Mouse (Mus musculus) monocyte, adult 5-6 weeks (primary cell): Measurements from ENCODE around the gene Fabp3. TPM values are rescaled to one million over a fixed set of nuclear protein-coding genes. Genes with fewer than 3 reads are reported as not detected.

Experiments used
- ATAC-seq: fragments of 153-309, 156-312 bp; replicated peaks from 2 replicates; pipeline ENCODE4 v1.8.0; 2017; ENCODE audit warnings: mild to moderate bottlenecking; ENCODE audit not compliant: low TSS enrichment, insufficient number of reproducible peaks, severe bottlenecking, poor library complexity, low FRiP score
- total RNA-seq: library from RNA; stranded (forward); fragments of 200-1000, 200-491, 200-594 nt; gene quantifications from 3 replicates; pipeline ENCODE4 v1.2.3, GENCODE M21; 2017

The Fabp3 gene
- total RNA-seq, 1 experiment from 2014 or later, result 1.0 TPM

- ATAC-seq, result no peak
Observed at GRCm38 (mm10) chr4:130318122-130318521, 9.7 kb downstream of the Fabp3 start.

GRCm38 (mm10) chr4:130319564-130319963, 11.2 kb downstream of the Fabp3 start:
- ATAC-seq, result no peak

- no peak for ATAC-seq
Observed at GRCm38 (mm10) chr4:130321640-130322039, 13.2 kb downstream of the Fabp3 start.

GRCm38 (mm10) chr4:130322567-130322966, 14.2 kb downstream of the Fabp3 start:
- no peak for ATAC-seq

- ATAC-seq, result no peak
Observed at GRCm38 (mm10) chr4:130323165-130323564, 14.8 kb downstream of the Fabp3 start.

GRCm38 (mm10) chr4:130323607-130324006, 15.2 kb downstream of the Fabp3 start:
- no peak for ATAC-seq

- ATAC-seq, result no peak
Observed at GRCm38 (mm10) chr4:130325446-130325845, 17.1 kb downstream of the Fabp3 start.

- ATAC-seq, result no peak
Observed at GRCm38 (mm10) chr4:130327366-130327765, 19.0 kb downstream of the Fabp3 start.

GRCm38 (mm10) chr4:130335867-130336266, 27.5 kb downstream of the Fabp3 start:
- no peak for ATAC-seq

- ATAC-seq, result peak; percentile 78
Observed at GRCm38 (mm10) chr4:130341691-130342090, 33.3 kb downstream of the Fabp3 start.

GRCm38 (mm10) chr4:130349666-130350065, 41.3 kb downstream of the Fabp3 start:
- no peak for ATAC-seq

- ATAC-seq, result no peak
Observed at GRCm38 (mm10) chr4:130350690-130351422, 42.5 kb downstream of the Fabp3 start.

- ATAC-seq, result no peak
Observed at GRCm38 (mm10) chr4:130352588-130352987, 44.2 kb downstream of the Fabp3 start.

GRCm38 (mm10) chr4:130357946-130358345, 49.6 kb downstream of the Fabp3 start:
- ATAC-seq, result no peak

- peak; percentile 99 for ATAC-seq
Observed at GRCm38 (mm10) chr4:130359486-130360237, 51.3 kb downstream of the Fabp3 start, which contains the start of the genes Zcchc17 and Snrnp40. Gene Zcchc17 (minus strand): TSS chr4:130359943. Gene Snrnp40 (plus strand): TSS chr4:130360132.

- ATAC-seq, result no peak; the same call in 1 of the 2 replicates
Observed at GRCm38 (mm10) chr4:130360238-130360590, 51.8 kb downstream of the Fabp3 start.
